8 mouse cellular contexts compared by ENCODE assay signal in genomic region chr10:60106146-60106530, GRCm38 (mm10). TPM values are rescaled to one million over a fixed set of nuclear protein-coding genes. Genes with fewer than 3 reads are reported as not detected.
DNase-seq lines count a peak whose midpoint lies in the region; ATAC-seq lines count a peak whose summit lies in the region.

TSS of gene Spock2 (plus strand) at chr10:60106219.

- no peak for DNase-seq in kidney, postnatal 14 days
- DNase-seq in forelimb bud, embryonic 11.5 days (ENCODE audit: low read depth, low spot score), result peak; percentile 21
- DNase-seq in left cerebral cortex, postnatal 4 days, result peak; percentile 62
- DNase-seq in testis, postnatal 14 days (ENCODE audit: low spot score), result peak; percentile 60

- peak within 1 kb of the TSS; percentile 68 for H3K4me3 ChIP-seq in kidney, embryonic 16.5 days (ENCODE audit: low read length)
- H3K4me3 ChIP-seq in hindbrain, embryonic 12.5 days, result peak within 1 kb of the TSS; percentile 70
- H3K4me3 ChIP-seq in midbrain, embryonic 13.5 days (replicated peaks), result peak within 1 kb of the TSS; percentile 65

- H3K9ac ChIP-seq in kidney, embryonic 16.5 days (replicated peaks; ENCODE audit: low read length), result peak within 1 kb of the TSS; percentile 76
- peak within 1 kb of the TSS; percentile 83 for H3K9ac ChIP-seq in hindbrain, embryonic 12.5 days
- H3K9ac ChIP-seq in midbrain, embryonic 13.5 days (replicated peaks), result peak within 1 kb of the TSS; percentile 82

- peaks cover 19% of the 10 kb centered on the region for H3K4me1 ChIP-seq in kidney, embryonic 16.5 days (ENCODE audit: insufficient read depth, low read length)
- peaks cover 29% of the 10 kb centered on the region for H3K4me1 ChIP-seq in hindbrain, embryonic 12.5 days
- H3K4me1 ChIP-seq in midbrain, embryonic 13.5 days (replicated peaks), result peaks cover 54% of the 10 kb centered on the region

- intact Hi-C loops in left cerebral cortex, postnatal 4 days (cut with DNase I), result loop anchor here (5.0 to 10.0 kb wide), 2 partner anchors 104 to 211 kb away; partner anchors contain the start of genes Anapc16 and Ascc1

- peak; percentile 73 for ATAC-seq in kidney, embryonic 16.5 days (ENCODE audit: low FRiP score, low TSS enrichment)
- ATAC-seq in cerebellum, adult (ENCODE audit: insufficient number of reproducible peaks, low FRiP score, low TSS enrichment), result peak; percentile 27
- ATAC-seq in hindbrain, embryonic 12.5 days (ENCODE audit: low FRiP score), result peak; percentile 71
- peak; percentile 72 for ATAC-seq in midbrain, embryonic 13.5 days

- peaks cover 29% of the 10 kb centered on the region for H3K27me3 ChIP-seq in kidney, embryonic 16.5 days (ENCODE audit: insufficient read depth, low read length)
- H3K27me3 ChIP-seq in hindbrain, embryonic 12.5 days, result peaks cover 22% of the 10 kb centered on the region
- peaks cover 28% of the 10 kb centered on the region for H3K27me3 ChIP-seq in midbrain, embryonic 13.5 days

- H3K36me3 ChIP-seq in kidney, embryonic 16.5 days (ENCODE audit: insufficient read depth, low read length), result no peaks in the 10 kb centered on the region
- H3K36me3 ChIP-seq in hindbrain, embryonic 12.5 days, result no peaks in the 10 kb centered on the region
- H3K36me3 ChIP-seq in midbrain, embryonic 13.5 days, result no peaks in the 10 kb centered on the region

- no peaks in the 10 kb centered on the region for H3K9me3 ChIP-seq in kidney, embryonic 16.5 days (ENCODE audit: low read length)
- H3K9me3 ChIP-seq in hindbrain, embryonic 12.5 days (replicated peaks), result no peaks in the 10 kb centered on the region
- no peaks in the 10 kb centered on the region for H3K9me3 ChIP-seq in midbrain, embryonic 13.5 days

- WGBS in kidney, embryonic 16.5 days, result 1% methylated on average over 22 of the region's 22 CpGs
- 1% methylated on average over 18 of the region's 22 CpGs for WGBS in hindbrain, embryonic 12.5 days
- WGBS in midbrain, embryonic 13.5 days, result 0% methylated on average over 22 of the region's 22 CpGs

- peak within 1 kb of the TSS; percentile 97 for H3K4me2 ChIP-seq in kidney, embryonic 16.5 days (replicated peaks; ENCODE audit: low read depth, low read length)
- H3K4me2 ChIP-seq in hindbrain, embryonic 12.5 days (replicated peaks), result peak within 1 kb of the TSS; percentile 97
- H3K4me2 ChIP-seq in midbrain, embryonic 13.5 days (replicated peaks), result peak within 1 kb of the TSS; percentile 83

- peak within 1 kb of the TSS; percentile 85 for H3K27ac ChIP-seq in kidney, embryonic 16.5 days (ENCODE audit: low read length)
- peak within 1 kb of the TSS; percentile 92 for H3K27ac ChIP-seq in hindbrain, embryonic 12.5 days
- peak within 1 kb of the TSS; percentile 94 for H3K27ac ChIP-seq in midbrain, embryonic 13.5 days

RNA-seq across cellular contexts. Expression of gene Spock2, which starts in this region (rescaled TPM):
- 47.1 and 56.8 TPM in 2 replicates for polyA plus RNA-seq in kidney, embryonic 16.5 days (2015; fragmentation: Nextera tagmentation; extraction: Ambion mirVana)
- polyA plus RNA-seq in hindbrain, embryonic 12.5 days (2016; fragmentation: Nextera tagmentation; extraction: Ambion mirVana), result 35.4 and 38.6 TPM in 2 replicates
- 100 to 1,000 TPM; 312 to 345 TPM for total RNA-seq in left cerebral cortex, postnatal 4 days (2021)
- polyA plus RNA-seq in midbrain, embryonic 13.5 days (2015; fragmentation: Nextera tagmentation; extraction: Ambion mirVana), result 51.8 TPM in 2 replicates
